Mouse (Mus musculus) kidney, embryonic 16.5 days (tissue): ENCODE measurements around the gene Anapc11. TPM values are rescaled to one million over a fixed set of nuclear protein-coding genes. Genes with fewer than 3 reads are reported as not detected.

ENCODE experiments used
- ATAC-seq: fragments of 200-750 bp; cut with Nextera tagmentation; 2 replicates; pipeline ENCODE4 v1.8.0; 2017; ENCODE audit warnings: moderate TSS enrichment; ENCODE audit not compliant: low FRiP score, low TSS enrichment
- H3K27ac ChIP-seq: fragments of 300-500 bp; sonication (generic); 2 replicates; pipeline ENCODE4 v1.5.1; 2014; ENCODE audit warnings: low read length
- H3K27me3 ChIP-seq: fragments of 300-500 bp; sonication (generic); 2 replicates; pipeline ENCODE4 v1.6.1; 2014; ENCODE audit warnings: low read length, control low read depth, mixed read lengths; ENCODE audit not compliant: insufficient read depth
- H3K36me3 ChIP-seq: fragments of 300-500 bp; sonication (generic); 2 replicates; pipeline ENCODE4 v1.6.1; 2014; ENCODE audit warnings: low read length, control low read depth, mixed read lengths; ENCODE audit not compliant: insufficient read depth
- H3K4me1 ChIP-seq: fragments of 300-500 bp; sonication (generic); 2 replicates; pipeline ENCODE4 v1.6.1; 2014; ENCODE audit warnings: low read length, control low read depth, mixed read lengths; ENCODE audit not compliant: insufficient read depth
- H3K4me2 ChIP-seq: fragments of 300-500 bp; sonication (generic); replicated peaks from 2 replicates; pipeline ENCODE4 v1.6.1; 2014; ENCODE audit warnings: low read depth, low read length
- H3K4me3 ChIP-seq: fragments of 300-500 bp; sonication (generic); 2 replicates; pipeline ENCODE4 v1.5.1; 2014; ENCODE audit warnings: mild to moderate bottlenecking, low read length
- H3K9ac ChIP-seq: fragments of 300-500 bp; sonication (generic); replicated peaks from 2 replicates; pipeline ENCODE4 v1.6.1; 2014; ENCODE audit warnings: low read length
- H3K9me3 ChIP-seq: fragments of 300-500 bp; sonication (generic); 2 replicates; pipeline ENCODE4 v1.6.1; 2016; ENCODE audit warnings: low read length, control low read depth
- WGBS: fragments of 180-500 bp; shearing (Covaris S2); extraction: QIAGEN DNeasy Blood & Tissue Kit; methylation state at CpG from one replicate; pipeline ENCODE4 v1.1.7; 2014; 5-methylcytosine and 5-hydroxymethylcytosine counted together
- polyA plus RNA-seq: library from polyadenylated mRNA; unstranded; fragments of >200 nt; fragmentation: Nextera tagmentation; extraction: Ambion mirVana; gene quantifications from 2 replicates; pipeline ENCODE4 v1.2.1, GENCODE M21; 2015

The Anapc11 gene
- polyA plus RNA-seq, 1 experiment from 2014 or later: 195 TPM

DNA sequence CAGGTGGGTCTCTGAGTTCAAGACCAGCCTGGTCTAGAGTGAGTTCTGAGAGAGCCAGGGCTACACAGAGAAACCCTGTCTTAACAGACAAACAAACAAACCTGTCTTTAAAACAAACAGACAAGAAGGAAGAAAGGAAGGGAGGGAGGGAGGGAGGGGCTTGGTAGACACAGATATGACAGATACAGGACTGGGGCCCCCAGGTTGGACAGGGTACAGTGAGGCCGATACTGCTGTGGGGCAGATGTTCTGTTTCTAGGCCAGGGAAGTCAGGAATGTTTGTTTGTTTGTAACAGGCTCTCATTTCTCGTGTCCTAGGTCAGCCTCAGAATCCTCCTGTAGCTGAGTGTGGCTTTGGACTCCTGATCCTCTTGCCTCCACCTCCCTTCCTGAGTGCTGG, 5.3 kb downstream of the Anapc11 start:
- H3K4me3 ChIP-seq: no peak overlapping the region
- H3K36me3 ChIP-seq: peaks cover 33% of the 10 kb centered on the region
- H3K4me2 ChIP-seq: no peak overlapping the region
- H3K27ac ChIP-seq: no peak overlapping the region
- 81% methylated on average over 2 of the region's 2 CpGs for WGBS
- H3K4me1 ChIP-seq: peaks cover 22% of the 10 kb centered on the region
- no peaks in the 10 kb centered on the region for H3K27me3 ChIP-seq
- no peak for ATAC-seq
- H3K9me3 ChIP-seq: no peaks in the 10 kb centered on the region
- H3K9ac ChIP-seq: no peak overlapping the region

DNA sequence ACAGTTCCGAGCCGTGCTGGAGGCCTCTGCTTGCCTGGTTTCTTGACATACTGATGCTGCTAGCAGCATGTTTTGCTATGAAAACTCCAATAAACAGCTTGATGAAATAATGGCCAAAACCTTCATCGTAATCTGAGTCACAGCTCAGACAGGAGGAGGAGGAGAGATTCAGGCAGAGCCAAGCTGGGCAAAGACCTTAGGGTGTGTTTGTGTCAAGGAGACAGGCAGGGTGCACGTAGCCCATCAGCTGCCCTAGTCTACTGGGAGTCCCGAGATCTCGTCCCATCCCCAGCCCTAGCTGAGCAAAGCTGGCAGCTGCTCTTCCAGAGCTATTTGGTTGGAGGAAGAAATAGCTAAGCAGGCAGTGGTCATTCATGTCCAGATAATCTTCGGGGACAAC, 7.4 kb downstream of the Anapc11 start:
- H3K9me3 ChIP-seq: no peaks in the 10 kb centered on the region
- no peak overlapping the region for H3K4me3 ChIP-seq
- H3K9ac ChIP-seq: no peak overlapping the region
- H3K27me3 ChIP-seq: no peaks in the 10 kb centered on the region
- H3K4me1 ChIP-seq: peaks cover 25% of the 10 kb centered on the region
- H3K36me3 ChIP-seq: peaks cover 34% of the 10 kb centered on the region
- H3K27ac ChIP-seq: no peak overlapping the region
- WGBS: 88% methylated on average over 7 of the region's 7 CpGs
- H3K4me2 ChIP-seq: no peak overlapping the region
- ATAC-seq: no peak

DNA sequence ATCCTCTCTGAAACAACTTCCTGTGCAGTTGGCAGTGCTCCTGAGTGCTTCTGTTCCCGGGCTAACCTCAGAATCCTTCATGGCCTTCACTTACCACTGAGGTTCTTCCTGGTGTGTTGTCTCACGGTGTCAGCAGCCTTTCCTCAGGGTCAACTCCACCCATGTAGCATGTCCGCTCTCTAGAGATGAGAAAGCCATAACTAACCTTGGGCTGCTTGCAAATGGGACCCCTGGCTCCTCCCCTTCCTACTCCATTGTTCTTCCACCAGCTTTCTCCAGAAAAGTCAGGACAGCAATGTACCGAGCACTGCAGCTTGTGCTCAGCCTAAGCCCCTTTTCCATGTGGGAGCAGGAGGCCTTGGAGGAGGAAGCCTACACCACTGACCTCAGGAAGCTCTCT, 8.5 kb downstream of the Anapc11 start:
- H3K36me3 ChIP-seq: peaks cover 36% of the 10 kb centered on the region
- no peak overlapping the region for H3K4me2 ChIP-seq
- H3K4me3 ChIP-seq: no peak overlapping the region
- no peak overlapping the region; the same call in 1 of the 2 replicates for H3K27ac ChIP-seq
- H3K9ac ChIP-seq: no peak overlapping the region
- peaks cover 25% of the 10 kb centered on the region for H3K4me1 ChIP-seq
- WGBS: 72% methylated on average over 4 of the region's 4 CpGs
- H3K9me3 ChIP-seq: no peaks in the 10 kb centered on the region
- no peak for ATAC-seq
- no peaks in the 10 kb centered on the region for H3K27me3 ChIP-seq

DNA sequence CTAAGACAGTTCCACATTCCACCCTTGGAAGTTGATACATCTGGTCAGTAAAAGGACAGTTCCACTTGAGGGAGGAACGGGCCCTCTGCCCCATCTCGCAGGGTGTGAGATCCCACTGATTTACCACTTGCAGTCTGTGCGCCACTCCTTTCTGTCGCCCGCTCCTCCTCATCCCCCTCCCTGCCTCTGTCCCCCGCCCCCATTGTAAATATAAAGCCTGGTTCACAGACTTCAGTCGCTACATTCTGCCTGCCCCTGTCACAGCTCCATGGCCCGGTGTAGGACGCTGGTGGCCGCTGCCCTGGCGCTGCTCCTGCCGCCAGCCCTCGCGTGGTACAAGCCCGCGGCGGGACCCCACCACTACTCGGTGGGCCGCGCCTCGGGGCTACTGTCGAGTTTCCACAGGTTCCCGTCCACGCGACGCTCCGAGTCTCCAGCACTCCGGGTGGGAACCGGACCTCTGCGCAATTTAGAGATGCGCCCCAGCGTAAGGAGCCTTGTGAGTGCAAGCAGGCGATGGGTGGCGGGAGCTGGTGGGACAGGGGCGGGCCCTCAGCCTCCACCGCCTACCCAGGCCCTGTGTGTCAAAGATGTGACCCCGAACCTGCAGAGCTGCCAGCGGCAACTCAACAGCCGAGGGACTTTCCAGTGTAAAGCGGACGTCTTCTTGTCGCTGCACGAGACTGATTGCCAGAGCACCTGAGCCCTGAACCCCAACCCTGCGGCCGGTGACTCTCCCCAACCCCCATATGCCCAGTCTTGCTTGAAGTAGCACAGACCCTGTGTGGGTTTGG, 10.2 kb downstream of the Anapc11 start, which contains the start of gene Npb:
Gene Npb, plus strand, starts transcription at position 237 of the 794 bp plus-strand sequence.
- no peaks in the 10 kb centered on the region for H3K9me3 ChIP-seq
- WGBS: 3% methylated on average over 45 of the region's 45 CpGs
- H3K9ac ChIP-seq: peak within 1 kb of the TSS; percentile 69
- peaks cover 37% of the 10 kb centered on the region for H3K36me3 ChIP-seq
- 0 out of 2 replicates have a peak, but pooled peaks have one; percentile 29 for ATAC-seq
- peaks cover 25% of the 10 kb centered on the region for H3K4me1 ChIP-seq
- peak within 1 kb of the TSS; percentile 44 for H3K4me3 ChIP-seq
- H3K27ac ChIP-seq: peak within 1 kb of the TSS; percentile 51; the same call in 1 of the 2 replicates
- peak within 1 kb of the TSS; percentile 74 for H3K4me2 ChIP-seq
- H3K27me3 ChIP-seq: no peaks in the 10 kb centered on the region

DNA sequence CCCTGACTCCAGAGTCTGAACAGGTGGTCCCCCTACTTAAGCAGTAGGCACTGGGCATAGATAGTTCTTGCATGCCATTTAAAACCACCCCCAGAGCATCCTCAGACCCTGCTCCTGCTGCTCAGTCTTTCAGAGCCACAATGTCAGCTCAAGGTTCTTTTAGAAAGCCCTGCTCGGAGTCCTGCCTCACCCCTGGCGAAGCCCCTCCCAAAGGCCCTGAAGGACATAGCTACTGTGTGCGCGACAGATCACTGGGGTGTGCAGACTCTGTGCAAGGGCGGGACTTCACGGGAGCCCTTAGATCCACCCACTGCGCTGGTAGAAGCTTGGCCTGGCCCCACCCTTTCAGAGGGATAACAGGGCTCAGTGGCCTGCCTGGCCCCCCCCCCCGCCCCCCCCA, 11.0 kb downstream of the Anapc11 start:
- H3K4me2 ChIP-seq: peak overlapping the region; percentile 74
- peak; percentile 72 for ATAC-seq
- H3K27me3 ChIP-seq: no peaks in the 10 kb centered on the region
- WGBS: 34% methylated on average over 8 of the region's 8 CpGs
- H3K4me1 ChIP-seq: peaks cover 25% of the 10 kb centered on the region
- peak overlapping the region; percentile 51; the same call in 1 of the 2 replicates for H3K27ac ChIP-seq
- peak overlapping the region; percentile 44 for H3K4me3 ChIP-seq
- peaks cover 38% of the 10 kb centered on the region for H3K36me3 ChIP-seq
- H3K9ac ChIP-seq: peak overlapping the region; percentile 69
- no peaks in the 10 kb centered on the region for H3K9me3 ChIP-seq

DNA sequence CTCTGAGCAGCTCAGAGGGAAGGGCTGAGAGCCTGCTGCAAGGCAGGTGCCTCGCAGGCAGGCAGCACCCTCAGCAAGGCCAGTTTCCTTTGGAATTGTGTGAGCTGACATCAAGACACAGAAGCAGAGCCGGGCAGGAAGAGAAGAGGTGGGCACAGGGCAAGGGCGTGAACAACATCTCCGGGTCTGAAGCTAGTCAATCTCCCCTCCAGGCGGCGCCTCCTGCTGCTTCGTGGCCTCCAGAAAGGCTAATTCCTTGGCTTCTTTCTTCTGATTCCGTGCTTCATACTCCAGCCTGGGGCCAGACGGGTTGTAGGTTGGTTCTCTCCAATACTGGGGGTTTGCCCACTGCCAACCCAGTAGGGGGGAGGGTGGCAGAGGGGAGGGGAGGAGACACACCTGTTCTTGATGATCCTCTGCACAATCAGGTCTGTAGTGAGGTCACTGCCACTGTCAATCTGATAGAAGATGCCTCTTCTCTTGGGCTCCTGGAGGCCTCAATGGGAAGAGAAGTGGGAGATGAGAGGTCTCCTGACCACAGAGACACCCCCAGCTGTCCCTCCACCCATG, 12.3 kb downstream of the Anapc11 start:
- H3K36me3 ChIP-seq: peaks cover 32% of the 10 kb centered on the region
- WGBS: 81% methylated on average over 9 of the region's 9 CpGs
- no peak overlapping the region for H3K4me2 ChIP-seq
- H3K4me1 ChIP-seq: peaks cover 25% of the 10 kb centered on the region
- H3K27ac ChIP-seq: no peak overlapping the region
- no peaks in the 10 kb centered on the region for H3K27me3 ChIP-seq
- no peak for ATAC-seq
- no peaks in the 10 kb centered on the region for H3K9me3 ChIP-seq
- no peak overlapping the region for H3K9ac ChIP-seq
- H3K4me3 ChIP-seq: no peak overlapping the region

DNA sequence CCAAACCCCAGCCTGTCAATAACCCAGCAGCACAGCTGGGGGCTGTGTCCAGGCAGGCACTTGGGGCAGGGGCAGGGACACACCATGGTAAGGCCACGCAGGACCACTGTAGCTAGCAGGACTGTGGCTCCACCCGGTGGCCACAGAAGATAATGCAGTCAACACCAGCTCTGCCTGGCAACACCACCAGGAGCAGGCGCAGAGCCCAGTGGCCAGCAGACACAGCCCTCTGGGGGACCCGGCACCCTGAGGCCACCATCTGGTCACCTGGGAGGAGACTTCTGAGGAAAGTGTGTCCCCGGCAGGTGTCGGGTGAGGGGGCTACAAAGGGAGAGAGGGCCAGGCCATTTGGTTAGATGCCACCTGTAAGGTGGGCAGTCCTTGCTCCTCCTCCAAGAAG, 14.5 kb downstream of the Anapc11 start:
- Histone ChIP-seq H3K27me3 (no peaks in the 10 kb centered on the region), H3K9me3 (no peaks in the 10 kb centered on the region), H3K4me1 (peaks cover 28% of the 10 kb centered on the region), H3K4me3 (no peak overlapping the region), H3K4me2 (no peak overlapping the region), H3K9ac (no peak overlapping the region), H3K36me3 (peaks cover 32% of the 10 kb centered on the region), H3K27ac (no peak overlapping the region)
- 50% methylated on average over 5 of the region's 6 CpGs for WGBS
- ATAC-seq: peak; percentile 47; the same call in 1 of the 2 replicates

DNA sequence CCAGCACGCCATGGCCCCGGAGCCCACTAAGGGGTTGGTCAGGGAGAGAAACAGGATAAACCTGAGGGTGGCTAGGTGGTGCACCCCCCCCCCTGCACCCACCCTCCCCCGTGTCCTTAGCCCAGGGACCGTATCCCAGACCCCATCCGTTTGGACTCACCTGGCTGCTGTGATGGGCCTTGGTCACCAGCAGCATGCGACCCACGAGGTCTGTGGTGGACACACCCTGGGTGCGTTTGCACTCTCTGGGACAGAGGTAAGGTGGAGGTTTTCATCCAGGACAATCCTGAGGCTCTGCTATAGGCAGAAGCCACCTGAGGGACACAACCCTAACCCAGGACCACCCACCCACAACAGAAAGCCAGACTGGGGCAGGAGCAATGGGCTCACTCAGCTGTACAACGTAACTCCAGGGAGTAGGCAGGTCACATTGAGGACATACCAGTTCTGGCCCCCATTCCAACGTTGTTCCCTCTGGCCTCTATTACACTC, 15.3 kb downstream of the Anapc11 start:
- Histone ChIP-seq H3K36me3 (peaks cover 37% of the 10 kb centered on the region), H3K27me3 (no peaks in the 10 kb centered on the region), H3K4me1 (peaks cover 20% of the 10 kb centered on the region), H3K9me3 (no peaks in the 10 kb centered on the region), H3K27ac (no peak overlapping the region), H3K4me2 (no peak overlapping the region), H3K9ac (no peak overlapping the region), H3K4me3 (no peak overlapping the region)
- 89% methylated on average over 10 of the region's 10 CpGs for WGBS
- no peak for ATAC-seq

DNA sequence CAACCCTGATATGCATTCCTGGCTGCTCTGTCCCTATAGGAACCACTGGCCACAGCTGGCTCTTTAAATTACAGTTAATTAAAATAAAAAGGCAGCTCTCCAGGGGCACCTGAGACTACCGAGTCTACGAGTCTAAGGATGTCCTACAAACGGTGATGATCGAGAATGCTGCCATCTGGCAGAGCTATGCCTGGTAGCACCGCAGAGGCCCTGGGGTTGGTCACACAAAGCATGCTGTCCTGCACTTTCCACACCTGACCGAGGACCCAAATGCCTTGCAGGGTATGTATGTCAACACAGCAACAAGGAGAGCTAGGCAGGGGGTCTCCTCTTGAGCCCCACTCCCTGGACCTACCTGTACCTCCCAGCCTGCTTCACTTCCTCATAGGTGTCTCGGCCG, 15.8 kb downstream of the Anapc11 start:
- no peak overlapping the region for H3K4me3 ChIP-seq
- no peaks in the 10 kb centered on the region for H3K9me3 ChIP-seq
- no peak for ATAC-seq
- H3K27me3 ChIP-seq: no peaks in the 10 kb centered on the region
- peaks cover 16% of the 10 kb centered on the region for H3K4me1 ChIP-seq
- 90% methylated on average over 8 of the region's 8 CpGs for WGBS
- peaks cover 42% of the 10 kb centered on the region for H3K36me3 ChIP-seq
- H3K4me2 ChIP-seq: no peak overlapping the region
- H3K27ac ChIP-seq: no peak overlapping the region
- no peak overlapping the region for H3K9ac ChIP-seq

DNA sequence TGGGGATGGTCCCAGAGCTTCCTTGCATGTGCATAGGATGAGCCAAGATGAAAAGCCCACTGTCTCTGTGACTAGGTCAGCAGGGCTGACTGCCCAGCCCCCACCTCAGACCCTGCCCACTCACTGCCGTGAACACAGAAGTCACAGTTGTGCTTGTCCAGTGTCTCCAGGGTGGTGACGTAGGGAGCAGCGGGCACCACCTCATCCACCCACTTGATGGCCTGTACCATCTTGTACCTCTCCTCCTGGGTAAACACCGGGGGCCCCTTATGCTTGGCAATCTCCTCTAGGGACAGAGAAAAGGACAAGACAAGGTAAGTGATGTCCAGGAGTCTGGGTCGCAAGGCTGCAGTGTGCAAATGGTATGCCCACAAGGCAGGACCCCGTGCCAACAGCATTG, 16.9 kb downstream of the Anapc11 start:
- H3K4me2 ChIP-seq: no peak overlapping the region

More for the DNA sequence above, 16.9 kb downstream of the Anapc11 start:
- Histone ChIP-seq H3K9ac (no peak overlapping the region), H3K4me3 (no peak overlapping the region), H3K36me3 (peaks cover 47% of the 10 kb centered on the region), H3K27ac (no peak overlapping the region), H3K4me1 (peaks cover 11% of the 10 kb centered on the region), H3K9me3 (no peaks in the 10 kb centered on the region), H3K27me3 (no peaks in the 10 kb centered on the region)
- no peak for ATAC-seq
- 91% methylated on average over 6 of the region's 6 CpGs for WGBS
